Mouse (Mus musculus): ENCODE data around the gene Adamts2. TPM values are rescaled to one million over a fixed set of nuclear protein-coding genes. Genes with fewer than 3 reads are reported as not detected.

Gene Adamts2
- polyA plus RNA-seq, 1 experiment from 2014 or later = 13.6 TPM

DNA sequence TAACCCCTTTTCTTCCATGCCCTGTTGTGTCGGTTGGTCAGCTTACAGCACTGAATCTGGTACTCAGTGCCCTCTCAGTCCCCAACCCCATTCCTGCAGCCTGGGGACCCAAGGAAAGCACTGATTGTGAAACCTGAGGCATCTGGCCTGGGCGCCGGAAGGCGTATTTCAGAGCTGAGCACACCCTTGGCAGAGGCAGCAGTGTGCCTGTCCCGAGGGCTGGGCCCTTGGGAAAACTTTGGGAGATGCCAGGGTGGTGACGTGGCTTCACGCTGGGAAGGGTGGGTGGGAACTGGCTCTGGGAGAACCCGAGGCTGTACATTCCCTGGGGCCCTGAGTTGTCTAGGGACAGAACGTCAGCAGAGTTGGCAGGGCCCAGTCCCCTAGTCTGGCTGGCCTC lies 72.5 kb downstream of the Adamts2 start:
- H3K4me1 ChIP-seq = 0 out of 2 replicates have a peak, but pooled peaks cover 5% of the 10 kb centered on the region
- 75% methylated on average over 9 of the region's 9 CpGs for WGBS
- no peaks in the 10 kb centered on the region for H3K9me3 ChIP-seq
- H3K27me3 ChIP-seq (replicated peaks) = no peaks in the 10 kb centered on the region
- no peaks in the 10 kb centered on the region for H3K36me3 ChIP-seq
- no peak overlapping the region for H3K4me3 ChIP-seq (replicated peaks)
- H3K4me2 ChIP-seq = no peak overlapping the region
- no peak overlapping the region for H3K9ac ChIP-seq
- no peak overlapping the region for H3K27ac ChIP-seq
- ATAC-seq (ENCODE audit: insufficient read depth, low FRiP score, low read depth) = no peak

DNA sequence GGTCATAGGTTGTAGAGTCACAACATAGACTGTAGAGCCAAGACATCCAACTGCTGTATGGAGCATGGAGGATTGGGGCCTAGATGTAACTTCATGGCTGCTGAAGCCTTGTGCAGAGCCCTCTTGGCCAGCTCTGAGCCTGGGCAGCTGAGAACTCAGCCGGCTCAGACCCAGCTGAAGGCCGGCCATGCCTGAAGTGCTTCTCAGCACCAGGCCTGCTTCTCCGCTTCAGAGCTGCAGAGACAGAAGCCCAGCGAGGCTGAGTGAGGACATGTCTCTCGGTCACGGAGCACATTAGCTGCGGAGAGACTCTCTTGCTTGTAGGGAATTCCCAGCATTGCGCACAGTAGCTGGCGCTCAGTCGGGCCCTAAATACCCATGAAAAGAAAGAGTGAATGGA lies 76.8 kb downstream of the Adamts2 start:
- Histone ChIP-seq H3K27ac (no peak overlapping the region), H3K4me2 (no peak overlapping the region), H3K9ac (no peak overlapping the region), H3K9me3 (no peaks in the 10 kb centered on the region), H3K36me3 (no peaks in the 10 kb centered on the region), H3K27me3 (replicated peaks) (no peaks in the 10 kb centered on the region), H3K4me3 (replicated peaks) (no peak overlapping the region), H3K4me1 (no peaks in the 10 kb centered on the region)
- no peak for ATAC-seq (ENCODE audit: insufficient read depth, low FRiP score, low read depth)
- 90% methylated on average over 10 of the region's 10 CpGs for WGBS

DNA sequence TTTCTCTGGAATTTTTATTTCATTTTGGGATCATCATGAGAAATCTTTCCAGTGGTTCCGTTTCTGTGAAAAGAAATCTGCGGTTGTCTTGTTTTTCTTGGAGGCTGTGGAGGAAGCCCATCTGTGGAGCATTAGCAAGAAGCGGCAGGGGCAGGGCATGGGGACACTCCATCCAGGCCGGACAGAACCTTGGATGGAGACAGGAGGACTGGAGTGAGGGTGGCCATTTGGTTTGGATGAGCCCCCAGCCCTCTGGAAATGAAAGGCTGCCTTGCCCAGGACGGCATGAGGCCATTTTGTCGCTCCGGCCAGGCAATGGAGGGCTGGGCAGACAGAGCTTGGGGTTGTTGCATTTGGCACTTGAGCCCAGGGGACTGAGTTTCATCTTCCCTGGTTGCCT lies 80.1 kb downstream of the Adamts2 start:
- Histone ChIP-seq H3K4me1 (no peaks in the 10 kb centered on the region), H3K36me3 (no peaks in the 10 kb centered on the region), H3K4me2 (no peak overlapping the region), H3K9me3 (no peaks in the 10 kb centered on the region), H3K9ac (no peak overlapping the region), H3K4me3 (replicated peaks) (no peak overlapping the region), H3K27ac (no peak overlapping the region), H3K27me3 (replicated peaks) (no peaks in the 10 kb centered on the region)
- 84% methylated on average over 7 of the region's 7 CpGs for WGBS
- no peak for ATAC-seq (ENCODE audit: insufficient read depth, low FRiP score, low read depth)

GRCm38 (mm10) chr11:50683821-50684220 lies 81.9 kb downstream of the Adamts2 start:
- no peak overlapping the region for H3K27ac ChIP-seq
- no peak for ATAC-seq (ENCODE audit: insufficient read depth, low FRiP score, low read depth)
- WGBS = 82% methylated on average over 2 of the region's 2 CpGs
- H3K4me1 ChIP-seq = no peaks in the 10 kb centered on the region
- no peak overlapping the region for H3K4me2 ChIP-seq
- no peaks in the 10 kb centered on the region for H3K36me3 ChIP-seq
- no peak overlapping the region for H3K9ac ChIP-seq
- no peaks in the 10 kb centered on the region for H3K27me3 ChIP-seq (replicated peaks)
- H3K4me3 ChIP-seq (replicated peaks) = no peak overlapping the region
- H3K9me3 ChIP-seq = no peaks in the 10 kb centered on the region

DNA sequence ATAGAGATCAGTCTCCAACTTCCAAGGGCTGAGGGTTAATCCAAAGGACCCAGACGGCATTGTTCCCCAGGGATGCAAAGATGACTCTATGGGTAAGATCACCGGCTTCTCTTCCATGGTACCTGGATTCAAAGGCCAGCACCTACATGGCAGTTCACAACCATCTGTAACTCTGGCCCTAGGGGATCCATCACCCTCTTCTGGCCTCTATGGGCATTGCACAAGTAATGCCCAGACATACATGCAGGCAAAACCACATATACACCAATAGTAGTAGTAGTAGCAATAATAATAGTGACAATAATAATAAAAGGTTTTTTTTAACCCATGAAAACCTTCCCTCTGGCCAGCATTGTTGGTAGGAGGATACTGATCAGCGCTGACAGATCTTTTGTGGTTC lies 86.7 kb downstream of the Adamts2 start:
- Histone ChIP-seq H3K36me3 (no peaks in the 10 kb centered on the region), H3K9ac (no peak overlapping the region), H3K9me3 (no peaks in the 10 kb centered on the region), H3K4me2 (no peak overlapping the region), H3K27me3 (replicated peaks) (no peaks in the 10 kb centered on the region), H3K27ac (no peak overlapping the region), H3K4me3 (replicated peaks) (no peak overlapping the region), H3K4me1 (no peaks in the 10 kb centered on the region)
- ATAC-seq (ENCODE audit: insufficient read depth, low FRiP score, low read depth) = no peak
- 90% methylated on average over 3 of the region's 3 CpGs for WGBS

DNA sequence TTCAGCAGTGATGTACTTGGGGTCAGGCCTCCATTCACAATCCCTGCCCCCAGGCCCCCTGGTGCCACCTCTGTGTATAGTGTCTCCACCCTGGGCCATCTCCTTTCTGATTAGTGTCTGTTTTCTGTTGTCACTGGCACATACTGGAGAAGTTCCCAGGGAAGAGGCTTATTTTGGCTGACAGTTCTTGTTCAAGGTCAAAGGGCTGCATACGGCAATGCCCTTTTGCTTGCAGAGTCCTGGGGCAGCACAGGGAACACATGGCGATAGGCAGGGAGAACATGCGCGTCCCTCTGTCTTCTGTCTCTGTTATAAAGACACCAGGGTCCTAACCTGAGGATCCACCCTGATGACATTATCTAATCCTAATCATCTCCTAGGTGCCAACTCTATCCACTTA lies 87.8 kb downstream of the Adamts2 start:
- Histone ChIP-seq H3K27me3 (replicated peaks) (no peaks in the 10 kb centered on the region), H3K4me2 (no peak overlapping the region), H3K4me3 (replicated peaks) (no peak overlapping the region), H3K9me3 (no peaks in the 10 kb centered on the region), H3K27ac (no peak overlapping the region), H3K9ac (no peak overlapping the region), H3K36me3 (no peaks in the 10 kb centered on the region), H3K4me1 (no peaks in the 10 kb centered on the region)
- 89% methylated on average over 4 of the region's 4 CpGs for WGBS
- ATAC-seq (ENCODE audit: insufficient read depth, low FRiP score, low read depth) = no peak

DNA sequence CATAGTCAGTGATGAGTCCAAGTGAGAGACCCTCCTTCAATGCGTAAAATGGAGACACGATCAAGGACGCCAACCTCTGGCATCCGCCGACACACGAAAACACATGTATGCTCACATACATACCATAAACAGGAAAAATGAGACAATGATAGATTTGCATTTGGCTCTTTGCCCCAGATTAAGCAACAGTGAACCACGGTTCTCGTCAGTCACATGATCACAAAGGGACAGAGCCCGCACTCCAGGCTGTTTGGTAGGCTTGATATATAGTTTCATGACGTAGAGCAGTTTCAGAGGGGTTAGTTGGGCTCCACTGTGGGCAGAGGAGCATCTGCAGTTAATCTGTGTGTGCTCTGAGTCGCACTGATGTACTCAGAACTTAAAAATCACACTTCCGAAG lies 98.1 kb downstream of the Adamts2 start:
- Histone ChIP-seq H3K27ac (no peak overlapping the region), H3K4me1 (no peaks in the 10 kb centered on the region), H3K9ac (no peak overlapping the region), H3K4me2 (no peak overlapping the region), H3K4me3 (replicated peaks) (no peak overlapping the region), H3K9me3 (no peaks in the 10 kb centered on the region), H3K27me3 (replicated peaks) (no peaks in the 10 kb centered on the region), H3K36me3 (no peaks in the 10 kb centered on the region)
- no peak for ATAC-seq (ENCODE audit: insufficient read depth, low FRiP score, low read depth)
- 82% methylated on average over 12 of the region's 12 CpGs for WGBS

- no peak for ATAC-seq (ENCODE audit: insufficient read depth, low FRiP score, low read depth)
- H3K27ac ChIP-seq = no peak overlapping the region
- H3K9me3 ChIP-seq = no peaks in the 10 kb centered on the region
- WGBS = 83% methylated on average over 8 of the region's 8 CpGs
- no peak overlapping the region for H3K9ac ChIP-seq
- no peak overlapping the region for H3K4me2 ChIP-seq
- H3K4me3 ChIP-seq (replicated peaks) = no peak overlapping the region
- no peaks in the 10 kb centered on the region for H3K27me3 ChIP-seq (replicated peaks)
- no peaks in the 10 kb centered on the region for H3K36me3 ChIP-seq
- no peaks in the 10 kb centered on the region for H3K4me1 ChIP-seq
Observed at GRCm38 (mm10) chr11:50700496-50700895, 98.6 kb downstream of the Adamts2 start.

- 48% methylated on average over 7 of the region's 7 CpGs for WGBS
- Histone ChIP-seq H3K36me3 (no peaks in the 10 kb centered on the region), H3K27me3 (replicated peaks) (no peaks in the 10 kb centered on the region), H3K9me3 (no peaks in the 10 kb centered on the region), H3K9ac (no peak overlapping the region), H3K4me3 (replicated peaks) (no peak overlapping the region), H3K4me1 (no peaks in the 10 kb centered on the region), H3K4me2 (no peak overlapping the region), H3K27ac (no peak overlapping the region)
- no peak for ATAC-seq (ENCODE audit: insufficient read depth, low FRiP score, low read depth)
Observed at GRCm38 (mm10) chr11:50703397-50703796, 101.5 kb downstream of the Adamts2 start.

DNA sequence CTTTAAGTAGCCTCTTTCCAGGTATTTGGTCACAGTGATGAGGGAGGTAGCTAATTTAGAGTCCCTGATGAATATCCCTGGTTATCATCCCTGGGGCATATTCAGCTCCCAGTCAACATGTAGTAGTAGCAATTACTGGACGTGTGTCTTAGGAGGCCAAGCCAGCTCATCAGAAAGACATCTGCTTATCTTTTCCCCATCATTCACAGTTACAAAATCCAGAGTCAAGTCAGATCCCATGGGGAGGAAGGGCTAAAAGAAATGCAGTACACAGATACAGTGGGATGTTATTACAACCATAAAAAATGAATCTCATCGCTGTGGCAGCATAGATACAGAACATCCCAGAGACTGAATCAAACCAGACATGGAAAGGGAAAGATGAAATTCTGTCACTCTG lies 102.6 kb downstream of the Adamts2 start:
- Histone ChIP-seq H3K9me3 (no peaks in the 10 kb centered on the region), H3K4me1 (no peaks in the 10 kb centered on the region), H3K36me3 (no peaks in the 10 kb centered on the region), H3K27ac (no peak overlapping the region), H3K27me3 (replicated peaks) (no peaks in the 10 kb centered on the region), H3K4me2 (no peak overlapping the region), H3K9ac (no peak overlapping the region), H3K4me3 (replicated peaks) (no peak overlapping the region)
- 74% methylated on average over 2 of the region's 2 CpGs for WGBS
- ATAC-seq (ENCODE audit: insufficient read depth, low FRiP score, low read depth) = no peak

- no peak overlapping the region for H3K4me3 ChIP-seq (replicated peaks)
- H3K27ac ChIP-seq = no peak overlapping the region
- no peak for ATAC-seq (ENCODE audit: insufficient read depth, low FRiP score, low read depth)
- no peaks in the 10 kb centered on the region for H3K27me3 ChIP-seq (replicated peaks)
- WGBS = 75% methylated on average over 1 of the region's 1 CpGs
- no peaks in the 10 kb centered on the region for H3K9me3 ChIP-seq
- H3K4me2 ChIP-seq = no peak overlapping the region
- no peaks in the 10 kb centered on the region for H3K4me1 ChIP-seq
- H3K9ac ChIP-seq = no peak overlapping the region
- no peaks in the 10 kb centered on the region for H3K36me3 ChIP-seq
Observed at GRCm38 (mm10) chr11:50707259-50707658, 105.4 kb downstream of the Adamts2 start.

DNA sequence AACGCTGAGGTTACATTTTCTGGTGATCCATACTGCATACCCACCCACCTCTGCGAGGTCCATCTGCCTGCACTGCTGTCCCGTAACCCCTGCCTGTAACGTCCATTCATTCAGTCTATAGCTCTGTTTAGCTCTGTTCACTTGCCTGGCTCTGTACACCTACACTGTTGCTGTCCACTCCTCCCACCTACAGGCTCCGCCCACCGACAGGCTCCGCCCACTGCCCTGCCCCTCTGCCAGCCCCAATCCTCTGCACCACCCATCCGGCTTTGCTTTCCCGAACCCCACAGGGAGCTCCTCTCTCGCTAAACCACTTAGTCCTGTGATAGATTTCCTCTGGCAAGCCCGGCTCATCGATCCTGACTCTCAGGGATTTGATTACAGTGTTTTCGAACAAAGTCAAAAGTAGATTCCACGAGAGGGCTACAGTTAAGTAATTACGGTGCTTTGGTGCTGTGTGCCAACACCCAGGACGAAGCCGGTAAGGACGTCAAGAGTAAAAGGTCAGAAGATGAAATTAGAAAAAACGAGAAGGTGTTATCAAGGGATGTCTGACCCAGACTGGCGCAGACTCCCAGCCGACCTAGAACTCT lies 111.8 kb downstream of the Adamts2 start:
- no peaks in the 10 kb centered on the region for H3K9me3 ChIP-seq
- no peak overlapping the region for H3K9ac ChIP-seq
- H3K36me3 ChIP-seq = no peaks in the 10 kb centered on the region
- whole genome bisulfite sequencing = 33% methylated on average over 21 of the region's 21 CpGs
- peaks cover 17% of the 10 kb centered on the region for H3K4me1 ChIP-seq
- peak overlapping the region; percentile 27 for H3K4me2 ChIP-seq
- peak; percentile 82 for ATAC-seq (ENCODE audit: insufficient read depth, low FRiP score, low read depth)
- no peaks in the 10 kb centered on the region for H3K27me3 ChIP-seq (replicated peaks)
- no peak overlapping the region for H3K4me3 ChIP-seq (replicated peaks)
- no peak overlapping the region for H3K27ac ChIP-seq

- ATAC-seq (ENCODE audit: insufficient read depth, low FRiP score, low read depth) = no peak
- Histone ChIP-seq H3K9me3 (no peaks in the 10 kb centered on the region), H3K27ac (no peak overlapping the region), H3K4me2 (no peak overlapping the region), H3K4me1 (peaks cover 23% of the 10 kb centered on the region), H3K4me3 (replicated peaks) (no peak overlapping the region), H3K27me3 (replicated peaks) (no peaks in the 10 kb centered on the region), H3K36me3 (no peaks in the 10 kb centered on the region), H3K9ac (no peak overlapping the region)
- WGBS = 55% methylated on average over 6 of the region's 6 CpGs
Observed at GRCm38 (mm10) chr11:50715091-50715490, 113.2 kb downstream of the Adamts2 start.
